Mouse (Mus musculus) C2C12 (cell line): ENCODE measurements around the gene Atp5b.

Experiments
- CEBPB ChIP-seq: IDR thresholded peaks from one replicate; pipeline ENCODE4 v1.6.1; 2011; ENCODE audit warnings: low read depth, mild to moderate bottlenecking, control low read depth, moderate library complexity
- CTCF ChIP-seq: IDR thresholded peaks from one replicate; pipeline ENCODE4 v1.5.1; 2011; ENCODE audit not compliant: control insufficient read depth, insufficient read depth, insufficient read length
- MAX ChIP-seq: IDR thresholded peaks from one replicate; pipeline ENCODE4 v1.6.1; 2011; ENCODE audit warnings: mild to moderate bottlenecking, control low read depth
- MYOD1 ChIP-seq: IDR thresholded peaks from one replicate; pipeline ENCODE4 v1.6.1; 2011; ENCODE audit warnings: low read depth; ENCODE audit not compliant: control insufficient read depth, insufficient read length
- MYOG ChIP-seq: IDR thresholded peaks from one replicate; pipeline ENCODE4 v1.6.1; 2011; ENCODE audit not compliant: control insufficient read depth, insufficient read length; ENCODE audit errors: extremely low read depth
- USF1 ChIP-seq: IDR thresholded peaks from one replicate; pipeline ENCODE4 v1.6.1; 2011; ENCODE audit warnings: low read depth, mild to moderate bottlenecking, control low read depth, moderate library complexity

DNA sequence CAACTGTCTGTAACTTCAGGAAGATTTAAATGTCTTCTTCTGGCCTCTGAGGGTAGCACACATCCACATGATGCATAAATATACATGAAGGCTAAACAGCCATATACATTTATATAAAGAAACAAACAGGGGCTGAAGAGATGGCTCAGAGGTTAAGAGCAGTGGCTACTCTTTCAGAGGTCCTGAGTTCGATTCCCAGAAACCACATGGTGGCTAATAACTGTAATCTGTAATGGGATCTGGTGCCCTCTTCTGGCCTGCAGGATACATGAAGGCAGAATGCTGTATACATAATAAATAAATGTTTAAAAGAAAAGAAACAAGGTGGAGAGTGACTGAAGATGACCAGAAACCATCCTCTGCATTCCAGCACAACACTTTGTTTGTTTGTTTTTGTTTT lies 2.6 kb upstream of the Atp5b start:
- TF ChIP-seq CTCF: no peak
- TF ChIP-seq USF1: no peak
- TF ChIP-seq MYOG: no peak
- TF ChIP-seq CEBPB: no peak
- no peak for TF ChIP-seq MAX
- no peak for TF ChIP-seq MYOD1
